Mouse (Mus musculus) kidney, postnatal 0 days (tissue): Measurements from ENCODE around the gene Sik3. TPM values are rescaled to one million over a fixed set of nuclear protein-coding genes. Genes with fewer than 3 reads are reported as not detected.

ENCODE experiments used
- ATAC-seq: fragments of 200-750 bp; cut with Nextera tagmentation; replicated peaks from 2 replicates; pipeline ENCODE4 v1.8.0; 2017; ENCODE audit warnings: low read depth, moderate number of reproducible peaks, moderate TSS enrichment, moderate library complexity; ENCODE audit not compliant: low FRiP score
- DNase-seq: peaks from one replicate; pipeline ENCODE4 v3.0.0-alpha.2; 2016; ENCODE audit warnings: low spot score
- H3K27ac ChIP-seq: fragments of 300-500 bp; sonication (generic); 2 replicates; pipeline ENCODE4 v1.5.1; 2014; ENCODE audit warnings: mild to moderate bottlenecking
- H3K27me3 ChIP-seq: fragments of 300-500 bp; sonication (generic); 2 replicates; pipeline ENCODE4 v1.6.1; 2014; ENCODE audit warnings: low read length, mixed read lengths; ENCODE audit not compliant: insufficient read depth
- H3K36me3 ChIP-seq: fragments of 300-500 bp; sonication (generic); 2 replicates; pipeline ENCODE4 v1.6.1; 2014; ENCODE audit warnings: low read length, mixed read lengths; ENCODE audit not compliant: insufficient read depth
- H3K4me1 ChIP-seq: fragments of 300-500 bp; sonication (generic); replicated peaks from 2 replicates; pipeline ENCODE4 v1.6.1; 2014; ENCODE audit warnings: antibody characterized with exemption, low read length, mixed read lengths; ENCODE audit not compliant: insufficient read depth
- H3K4me2 ChIP-seq: fragments of 300-500 bp; sonication (generic); 2 replicates; pipeline ENCODE4 v1.6.1; 2014; ENCODE audit warnings: mild to moderate bottlenecking, low read length, moderate library complexity, mixed read lengths
- H3K4me3 ChIP-seq: fragments of 300-500 bp; sonication (generic); replicated peaks from 2 replicates; pipeline ENCODE4 v1.5.1; 2014; ENCODE audit warnings: low read depth, low read length
- H3K9ac ChIP-seq: fragments of 300-500 bp; sonication (generic); 2 replicates; pipeline ENCODE4 v1.6.1; 2014; ENCODE audit warnings: low read depth, low read length
- H3K9me3 ChIP-seq: fragments of 300-500 bp; sonication (generic); replicated peaks from 2 replicates; pipeline ENCODE4 v1.6.1; 2016; ENCODE audit warnings: low read length, inconsistent platforms, mixed read lengths
- CTCF ChIP-seq: IDR thresholded peaks from 2 replicates; pipeline ENCODE4 v1.5.1; 2016; ENCODE audit warnings: antibody characterized with exemption, low read depth, mild to moderate bottlenecking, moderate library complexity
- WGBS: fragments of 180-500 bp; shearing (Covaris S2); extraction: QIAGEN DNeasy Blood & Tissue Kit; methylation state at CpG from one replicate; pipeline ENCODE4 v1.1.7; 2014; 5-methylcytosine and 5-hydroxymethylcytosine counted together
- polyA plus RNA-seq: library from polyadenylated mRNA; unstranded; fragments of >200 nt; fragmentation: Nextera tagmentation; extraction: Ambion mirVana; gene quantifications from 2 replicates; pipeline ENCODE4 v1.2.1, GENCODE M21; 2015

Sik3 gene
- polyA plus RNA-seq, 1 experiment from 2014 or later, result 12.5 TPM

GRCm38 (mm10) chr9:46026058-46026849, 13.6 kb downstream of the Sik3 start:
- no peak for TF ChIP-seq CTCF
- H3K4me1 ChIP-seq, result peaks cover 5% of the 10 kb centered on the region
- no peak overlapping the region for H3K4me3 ChIP-seq
- no peaks in the 10 kb centered on the region for H3K27me3 ChIP-seq
- no peak for DNase-seq
- no peaks in the 10 kb centered on the region for H3K36me3 ChIP-seq
- no peak for ATAC-seq
- 88% methylated on average over 9 of the region's 9 CpGs for WGBS
- no peaks in the 10 kb centered on the region for H3K9me3 ChIP-seq
- no peak overlapping the region for H3K9ac ChIP-seq
- H3K27ac ChIP-seq, result no peak overlapping the region
- H3K4me2 ChIP-seq, result no peak overlapping the region

- H3K36me3 ChIP-seq, result no peaks in the 10 kb centered on the region
- DNase-seq (peak; percentile 22), ATAC-seq (no peak)
- no peaks in the 10 kb centered on the region for H3K27me3 ChIP-seq
- WGBS, result 50% methylated on average over 8 of the region's 8 CpGs
- no peak for TF ChIP-seq CTCF
- no peak overlapping the region for H3K27ac ChIP-seq
- no peaks in the 10 kb centered on the region for H3K9me3 ChIP-seq
- no peak overlapping the region for H3K4me2 ChIP-seq
- peaks cover 16% of the 10 kb centered on the region for H3K4me1 ChIP-seq
- no peak overlapping the region for H3K4me3 ChIP-seq
- no peak overlapping the region for H3K9ac ChIP-seq
These were observed 15.4 kb downstream of the Sik3 start for GRCm38 (mm10) chr9:46027994-46028393.

GRCm38 (mm10) chr9:46029534-46029933, 16.9 kb downstream of the Sik3 start:
- Histone ChIP-seq H3K9me3 (no peaks in the 10 kb centered on the region), H3K36me3 (no peaks in the 10 kb centered on the region), H3K4me1 (peaks cover 16% of the 10 kb centered on the region), H3K9ac (no peak overlapping the region), H3K27me3 (no peaks in the 10 kb centered on the region), H3K4me2 (no peak overlapping the region), H3K27ac (no peak overlapping the region), H3K4me3 (no peak overlapping the region)
- WGBS, result 64% methylated on average over 6 of the region's 6 CpGs
- no peak for TF ChIP-seq CTCF
- DNase-seq, result no peak
- no peak for ATAC-seq

- Histone ChIP-seq H3K9ac (no peak overlapping the region), H3K9me3 (no peaks in the 10 kb centered on the region), H3K27me3 (no peaks in the 10 kb centered on the region), H3K4me1 (peaks cover 19% of the 10 kb centered on the region), H3K4me2 (no peak overlapping the region), H3K36me3 (no peaks in the 10 kb centered on the region), H3K4me3 (no peak overlapping the region), H3K27ac (no peak overlapping the region)
- no peak for DNase-seq
- 84% methylated on average over 5 of the region's 5 CpGs for WGBS
- no peak for TF ChIP-seq CTCF
- no peak for ATAC-seq
These were observed 17.6 kb downstream of the Sik3 start for GRCm38 (mm10) chr9:46030184-46030583.

GRCm38 (mm10) chr9:46030968-46031367, 18.3 kb downstream of the Sik3 start:
- 53% methylated on average over 6 of the region's 6 CpGs for WGBS
- Histone ChIP-seq H3K9ac (no peak overlapping the region), H3K27me3 (no peaks in the 10 kb centered on the region), H3K9me3 (no peaks in the 10 kb centered on the region), H3K36me3 (no peaks in the 10 kb centered on the region), H3K4me3 (no peak overlapping the region), H3K4me1 (peaks cover 24% of the 10 kb centered on the region), H3K27ac (peak overlapping the region; percentile 26; the same call in 1 of the 2 replicates), H3K4me2 (no peak overlapping the region)
- peak; percentile 57 for DNase-seq
- TF ChIP-seq CTCF, result no peak
- ATAC-seq, result no peak; the same call in 1 of the 2 replicates

GRCm38 (mm10) chr9:46032190-46032589, 19.6 kb downstream of the Sik3 start:
- Histone ChIP-seq H3K27ac (no peak overlapping the region), H3K9ac (no peak overlapping the region), H3K9me3 (no peaks in the 10 kb centered on the region), H3K36me3 (no peaks in the 10 kb centered on the region), H3K4me3 (no peak overlapping the region), H3K4me1 (peaks cover 24% of the 10 kb centered on the region), H3K4me2 (no peak overlapping the region), H3K27me3 (no peaks in the 10 kb centered on the region)
- peak; percentile 35 for DNase-seq
- WGBS, result 51% methylated on average over 6 of the region's 6 CpGs
- no peak for TF ChIP-seq CTCF
- ATAC-seq, result no peak
